Mouse (Mus musculus) G1E (cell line): ENCODE results near the gene Cdkn1b.

Experiments
- CTCF ChIP-seq: IDR thresholded peaks from 2 replicates; pipeline ENCODE4 v1.5.1; 2012; ENCODE audit warnings: low read depth, low read length, inconsistent platforms, mixed read lengths
- GATA1 ChIP-seq: IDR thresholded peaks from 2 replicates; pipeline ENCODE4 v1.6.1; 2012; ENCODE audit warnings: borderline replicate concordance, low read length, inconsistent platforms, mixed read lengths
- GATA2 ChIP-seq: IDR thresholded peaks from 2 replicates; pipeline ENCODE4 v1.6.1; 2012; ENCODE audit warnings: low read depth, low read length, inconsistent platforms, borderline replicate concordance
- POLR2AphosphoS5 ChIP-seq: IDR thresholded peaks from 2 replicates; pipeline ENCODE4 v1.6.1; 2012; ENCODE audit warnings: low read depth, low read length, inconsistent platforms; ENCODE audit not compliant: insufficient replicate concordance
- TAL1 ChIP-seq: conservative IDR thresholded peaks from 2 replicates; pipeline ENCODE4 v1.6.1; 2012; ENCODE audit warnings: low read depth, low read length, inconsistent platforms, mixed read lengths

- TF ChIP-seq CTCF (no peak), TAL1 (no peak), GATA2 (no peak), GATA1 (no peak), POLR2AphosphoS5 (no peak)
Measured at GRCm38 (mm10) chr6:134961858-134962517, 41.8 kb downstream of the Cdkn1b start.
